Mouse (Mus musculus) heart, postnatal 0 days (tissue): ENCODE data around the gene Pcmt1. TPM values are rescaled to one million over a fixed set of nuclear protein-coding genes. Genes with fewer than 3 reads are reported as not detected.

Experiments used
- ATAC-seq: fragments of 200-750 bp; cut with Nextera tagmentation; 2 replicates; pipeline ENCODE4 v1.8.0; 2017; ENCODE audit warnings: low read depth, moderate number of reproducible peaks, moderate library complexity; ENCODE audit not compliant: insufficient read depth
- DNase-seq: peaks from one replicate; pipeline ENCODE4 v3.0.0-alpha.2; 2016; ENCODE audit warnings: low spot score
- H3K27ac ChIP-seq: fragments of 300-500 bp; sonication (generic); 2 replicates; pipeline ENCODE4 v1.5.1; 2014; ENCODE audit warnings: low read depth, mild to moderate bottlenecking
- H3K27me3 ChIP-seq: fragments of 300-500 bp; sonication (generic); 2 replicates; pipeline ENCODE4 v1.6.1; 2014; ENCODE audit warnings: low read length, mixed read lengths; ENCODE audit not compliant: control insufficient read depth, insufficient read depth
- H3K36me3 ChIP-seq: fragments of 300-500 bp; sonication (generic); replicated peaks from 2 replicates; pipeline ENCODE4 v1.6.1; 2014; ENCODE audit warnings: low read length, mixed read lengths; ENCODE audit not compliant: control insufficient read depth, insufficient read depth
- H3K4me1 ChIP-seq: fragments of 300-500 bp; sonication (generic); 2 replicates; pipeline ENCODE4 v1.6.1; 2014; ENCODE audit warnings: antibody characterized with exemption; ENCODE audit not compliant: control insufficient read depth, insufficient read depth
- H3K4me2 ChIP-seq: fragments of 300-500 bp; sonication (generic); 2 replicates; pipeline ENCODE4 v1.6.1; 2014; ENCODE audit warnings: low read depth, mild to moderate bottlenecking, low read length, moderate library complexity
- H3K4me3 ChIP-seq: fragments of 300-500 bp; sonication (generic); 2 replicates; pipeline ENCODE4 v1.5.1; 2014; ENCODE audit warnings: low read depth, low read length
- H3K9ac ChIP-seq: fragments of 300-500 bp; sonication (generic); replicated peaks from 2 replicates; pipeline ENCODE4 v1.6.1; 2014; ENCODE audit warnings: low read depth, low read length, mixed read lengths
- H3K9me3 ChIP-seq: fragments of 300-500 bp; sonication (generic); replicated peaks from 2 replicates; pipeline ENCODE4 v1.6.1; 2016; ENCODE audit warnings: low read length; ENCODE audit not compliant: control insufficient read depth
- CTCF ChIP-seq: IDR thresholded peaks from 2 replicates; pipeline ENCODE4 v1.5.1; 2016; ENCODE audit warnings: antibody characterized with exemption, control low read depth, low read depth
- EP300 ChIP-seq: IDR thresholded peaks from 2 replicates; pipeline ENCODE4 v1.6.1; 2016; ENCODE audit warnings: antibody characterized with exemption, low read depth
- WGBS: fragments of 180-500 bp; shearing (Covaris S2); extraction: QIAGEN DNeasy Blood & Tissue Kit; methylation state at CpG from one replicate; pipeline ENCODE4 v1.1.7; 2014; 5-methylcytosine and 5-hydroxymethylcytosine counted together
- polyA plus RNA-seq: library from polyadenylated mRNA; unstranded; fragments of >200 nt; fragmentation: Nextera tagmentation; extraction: Ambion mirVana; gene quantifications from 2 replicates; pipeline ENCODE4 v1.2.1, GENCODE M21; 2015
- total RNA-seq: library from RNA; depleted of rRNA; stranded (reverse); fragments of >200 nt; gene quantifications from 2 replicates; pipeline ENCODE4 v1.2.3, GENCODE M21; 2014; ENCODE audit warnings: low replicate concordance

The Pcmt1 gene
- total and polyA plus RNA-seq, 2 experiments from 2014 or later = 59.7 to 135 TPM

- Histone ChIP-seq H3K36me3 (peaks cover 23% of the 10 kb centered on the region), H3K4me3 (peak overlapping the region; percentile 95), H3K4me2 (peak overlapping the region; percentile 87), H3K27ac (peak overlapping the region; percentile 99), H3K9ac (peak overlapping the region; percentile 100), H3K4me1 (peaks cover 28% of the 10 kb centered on the region), H3K27me3 (no peaks in the 10 kb centered on the region), H3K9me3 (no peaks in the 10 kb centered on the region)
- WGBS = 32% methylated on average over 3 of the region's 3 CpGs
- ATAC-seq (no peak), DNase-seq (no peak)
- TF ChIP-seq CTCF = no peak
- no peak for TF ChIP-seq EP300
These were observed 1.3 kb upstream of the Pcmt1 start for GRCm38 (mm10) chr10:7682249-7682648.

DNA sequence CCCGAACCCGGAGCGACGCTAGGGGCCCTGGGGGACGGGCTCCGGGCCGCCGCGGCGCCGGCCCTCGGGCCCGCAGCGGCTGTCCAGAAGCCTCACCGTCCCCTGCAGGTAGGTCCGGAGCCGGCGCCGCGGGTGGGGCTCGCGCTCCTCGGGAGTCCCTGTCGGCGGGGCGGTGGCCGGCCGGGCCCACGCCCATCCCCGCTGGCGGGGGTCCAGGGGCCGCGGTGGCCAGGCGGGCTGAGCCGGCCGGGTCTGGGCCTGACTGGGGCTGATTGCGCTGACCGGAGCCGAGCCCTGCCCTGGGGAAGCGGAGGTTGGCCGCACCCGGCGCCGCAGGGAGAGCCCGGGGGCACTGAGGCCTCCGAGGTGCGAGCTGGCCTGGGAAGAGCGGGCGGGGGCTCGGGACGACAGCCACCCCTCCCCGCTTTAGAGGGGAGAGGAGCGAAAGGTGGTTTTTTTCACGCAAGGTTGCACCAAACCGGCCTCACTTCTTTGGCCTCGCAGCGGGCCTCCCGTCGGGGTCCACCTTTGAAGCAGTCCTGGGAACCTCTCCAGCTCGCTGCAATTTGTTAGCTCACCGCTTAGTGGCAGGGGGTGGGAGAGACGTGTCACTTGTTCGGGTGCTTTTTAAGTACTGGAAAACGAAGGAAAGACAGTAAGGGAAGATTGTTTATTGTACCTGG, 548 bp upstream of the Pcmt1 start:
- peak overlapping the region; percentile 100 for H3K9ac ChIP-seq
- WGBS = under 1% methylated on average over 61 of the region's 64 CpGs
- peak overlapping the region; percentile 87 for H3K4me2 ChIP-seq

GRCm38 (mm10) chr10:7673673-7674072, 7.3 kb downstream of the Pcmt1 start:
- H3K36me3 ChIP-seq = peaks cover 36% of the 10 kb centered on the region
- H3K27me3 ChIP-seq = no peaks in the 10 kb centered on the region
- 72% methylated on average over 1 of the region's 1 CpGs for WGBS
- no peak for TF ChIP-seq EP300
- peak; percentile 55 for TF ChIP-seq CTCF
- ATAC-seq (peak; percentile 39; the same call in 1 of the 2 replicates), DNase-seq (peak; percentile 61)
- H3K4me2 ChIP-seq = no peak overlapping the region
- H3K9ac ChIP-seq = no peak overlapping the region
- H3K4me3 ChIP-seq = no peak overlapping the region
- no peaks in the 10 kb centered on the region for H3K9me3 ChIP-seq
- H3K27ac ChIP-seq = no peak overlapping the region
- H3K4me1 ChIP-seq = no peaks in the 10 kb centered on the region

More for the DNA sequence above, 548 bp upstream of the Pcmt1 start:
- peak; percentile 38 for TF ChIP-seq CTCF
- no peak for TF ChIP-seq EP300
- DNase-seq (peak; percentile 90), ATAC-seq (peak; percentile 94)
- Histone ChIP-seq H3K9me3 (no peaks in the 10 kb centered on the region), H3K4me1 (peaks cover 28% of the 10 kb centered on the region), H3K27ac (peak overlapping the region; percentile 99), H3K27me3 (no peaks in the 10 kb centered on the region), H3K36me3 (peaks cover 31% of the 10 kb centered on the region), H3K4me3 (peak overlapping the region; percentile 95)

- H3K4me3 ChIP-seq = peak within 1 kb of the TSS; percentile 82
- ATAC-seq = peak; percentile 73
- peak; percentile 88 for DNase-seq
- H3K9me3 ChIP-seq = no peaks in the 10 kb centered on the region
- H3K9ac ChIP-seq = peak within 1 kb of the TSS; percentile 74
- H3K4me2 ChIP-seq = peak within 1 kb of the TSS; percentile 93
- TF ChIP-seq EP300 = peak; percentile 39; the same call in 1 of the 2 replicates
- TF ChIP-seq CTCF = no peak
- peaks cover 5% of the 10 kb centered on the region for H3K4me1 ChIP-seq
- WGBS = under 1% methylated on average over 24 of the region's 24 CpGs
- no peaks in the 10 kb centered on the region for H3K36me3 ChIP-seq
- H3K27ac ChIP-seq = peak within 1 kb of the TSS; percentile 64; the same call in 1 of the 2 replicates
- H3K27me3 ChIP-seq = no peaks in the 10 kb centered on the region
These were observed 13.6 kb downstream of the Pcmt1 start, which contains the start of gene Nup43 for GRCm38 (mm10) chr10:7667342-7667802. TSS of gene Nup43 (plus strand) at chr10:7667503.

- Histone ChIP-seq H3K9me3 (no peaks in the 10 kb centered on the region), H3K36me3 (no peaks in the 10 kb centered on the region), H3K4me2 (no peak overlapping the region), H3K27me3 (no peaks in the 10 kb centered on the region), H3K27ac (no peak overlapping the region), H3K4me3 (no peak overlapping the region), H3K4me1 (peaks cover 8% of the 10 kb centered on the region), H3K9ac (no peak overlapping the region)
- 93% methylated on average over 1 of the region's 1 CpGs for WGBS
- DNase-seq = no peak
- no peak for TF ChIP-seq EP300
- no peak for TF ChIP-seq CTCF
- no peak for ATAC-seq
These were observed 16.0 kb downstream of the Pcmt1 start for GRCm38 (mm10) chr10:7664889-7665288.
